Mouse (Mus musculus) hindbrain, postnatal 0 days (tissue): Measurements from ENCODE around the gene Lce1e. TPM values are rescaled to one million over a fixed set of nuclear protein-coding genes. Genes with fewer than 3 reads are reported as not detected.

ENCODE experiments used
- ATAC-seq: fragments of 200-750 bp; cut with Nextera tagmentation; 2 replicates; pipeline ENCODE4 v1.8.0; 2017; ENCODE audit warnings: mild to moderate bottlenecking, moderate TSS enrichment, moderate library complexity
- DNase-seq: peaks from one replicate; pipeline ENCODE4 v3.0.0-alpha.2; 2015; ENCODE audit warnings: low spot score
- H3K27ac ChIP-seq: fragments of 300-500 bp; sonication (generic); 2 replicates; pipeline ENCODE4 v1.5.1; 2014; ENCODE audit warnings: mild to moderate bottlenecking
- H3K27me3 ChIP-seq: fragments of 300-500 bp; sonication (generic); 2 replicates; pipeline ENCODE4 v1.6.1; 2014; ENCODE audit warnings: low read length, mixed read lengths; ENCODE audit not compliant: insufficient read depth
- H3K36me3 ChIP-seq: fragments of 300-500 bp; sonication (generic); 2 replicates; pipeline ENCODE4 v1.6.1; 2014; ENCODE audit warnings: low read length, mixed read lengths; ENCODE audit not compliant: insufficient read depth
- H3K4me1 ChIP-seq: fragments of 300-500 bp; sonication (generic); 2 replicates; pipeline ENCODE4 v1.6.1; 2014; ENCODE audit warnings: antibody characterized with exemption, low read length, mixed read lengths; ENCODE audit not compliant: insufficient read depth
- H3K4me2 ChIP-seq: fragments of 300-500 bp; sonication (generic); 2 replicates; pipeline ENCODE4 v1.6.1; 2014; ENCODE audit warnings: low read depth, mild to moderate bottlenecking, low read length, moderate library complexity, mixed read lengths
- H3K4me3 ChIP-seq: fragments of 300-500 bp; sonication (generic); 2 replicates; pipeline ENCODE4 v1.5.1; 2014; ENCODE audit warnings: low read length
- H3K9ac ChIP-seq: fragments of 300-500 bp; sonication (generic); replicated peaks from 2 replicates; pipeline ENCODE4 v1.6.1; 2014; ENCODE audit warnings: mild to moderate bottlenecking, low read length, moderate library complexity, mixed read lengths
- H3K9me3 ChIP-seq: fragments of 300-500 bp; sonication (generic); 2 replicates; pipeline ENCODE4 v1.6.1; 2016; ENCODE audit warnings: low read length, mixed read lengths
- CTCF ChIP-seq: IDR thresholded peaks from 2 replicates; pipeline ENCODE4 v1.5.1; 2016; ENCODE audit warnings: antibody characterized with exemption, control low read depth, low read depth
- WGBS: fragments of 180-500 bp; shearing (Covaris S2); extraction: QIAGEN DNeasy Blood & Tissue Kit; methylation state at CpG from one replicate; pipeline ENCODE4 v1.1.7; 2014; 5-methylcytosine and 5-hydroxymethylcytosine counted together
- polyA plus RNA-seq: library from polyadenylated mRNA; unstranded; fragments of >200 nt; fragmentation: Nextera tagmentation; extraction: Ambion mirVana; gene quantifications from 2 replicates; pipeline ENCODE4 v1.2.1, GENCODE M21; 2015
- total RNA-seq: library from RNA; depleted of rRNA; stranded (reverse); fragments of >200 nt; gene quantifications from 2 replicates; pipeline ENCODE4 v1.2.3, GENCODE M21; 2014; rRNA removed

Lce1e gene
- not detected in 2 replicates for total RNA-seq
- not detected in 2 replicates for polyA plus RNA-seq

- H3K4me3 ChIP-seq: no peak within 1 kb of the TSS
- no peak within 1 kb of the TSS for H3K9ac ChIP-seq
- TF ChIP-seq CTCF: no peak
- no peaks in the 10 kb centered on the region for H3K9me3 ChIP-seq
- 82% methylated on average over 2 of the region's 2 CpGs for WGBS
- H3K4me1 ChIP-seq: no peaks in the 10 kb centered on the region
- ATAC-seq: no peak
- H3K4me2 ChIP-seq: no peak within 1 kb of the TSS
- no peak within 1 kb of the TSS for H3K27ac ChIP-seq
- H3K36me3 ChIP-seq: no peaks in the 10 kb centered on the region
- DNase-seq: no peak
- no peaks in the 10 kb centered on the region for H3K27me3 ChIP-seq
Measured at GRCm38 (mm10) chr3:92708974-92709373, at the start of gene Lce1e. Gene Lce1e (minus strand): TSS chr3:92709074.

GRCm38 (mm10) chr3:92753197-92753596, 44.3 kb upstream of the Lce1e start:
- ATAC-seq (no peak), DNase-seq (peak; percentile 14)
- H3K27me3 ChIP-seq: no peaks in the 10 kb centered on the region
- H3K36me3 ChIP-seq: no peaks in the 10 kb centered on the region
- no peak overlapping the region for H3K9ac ChIP-seq
- TF ChIP-seq CTCF: peak; percentile 48
- H3K9me3 ChIP-seq: no peaks in the 10 kb centered on the region
- H3K4me1 ChIP-seq: no peaks in the 10 kb centered on the region
- no peak overlapping the region for H3K27ac ChIP-seq
- no peak overlapping the region for H3K4me3 ChIP-seq
- 38% methylated on average over 3 of the region's 3 CpGs for WGBS
- no peak overlapping the region for H3K4me2 ChIP-seq

- no peak within 1 kb of the TSS for H3K9ac ChIP-seq
- DNase-seq: no peak
- no peaks in the 10 kb centered on the region for H3K9me3 ChIP-seq
- no peak for ATAC-seq
- no peak within 1 kb of the TSS for H3K4me2 ChIP-seq
- H3K4me3 ChIP-seq: no peak within 1 kb of the TSS
- 95% methylated on average over 1 of the region's 1 CpGs for WGBS
- no peak within 1 kb of the TSS for H3K27ac ChIP-seq
- H3K4me1 ChIP-seq: no peaks in the 10 kb centered on the region
- TF ChIP-seq CTCF: no peak
- H3K27me3 ChIP-seq: no peaks in the 10 kb centered on the region
- H3K36me3 ChIP-seq: no peaks in the 10 kb centered on the region
Measured at GRCm38 (mm10) chr3:92752238-92752637, 43.4 kb upstream of the Lce1e start, which contains the start of gene Lce1g. Gene Lce1g (minus strand): TSS chr3:92752338.

DNA sequence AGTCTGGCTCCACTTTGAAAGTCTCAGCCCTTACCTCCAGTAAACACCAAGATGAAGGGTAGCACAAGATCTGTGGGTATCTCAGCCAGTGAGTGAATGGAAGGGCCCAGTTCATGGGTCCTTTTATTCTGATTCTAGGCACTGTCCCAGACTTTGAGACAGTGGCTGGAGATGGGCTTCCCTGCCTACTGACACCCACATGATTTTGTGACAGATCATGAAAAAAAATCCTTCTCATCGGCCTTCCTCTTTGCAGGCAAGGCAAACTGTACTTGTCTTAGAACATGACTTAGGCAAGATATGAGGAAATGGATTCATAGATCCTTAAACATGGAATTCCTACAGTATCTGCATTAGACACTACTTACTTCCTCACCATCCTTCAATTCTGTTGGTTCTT, 30.1 kb upstream of the Lce1e start, which contains the start of gene Gm38119:
TSS of gene Gm38119 (minus strand) at position 101 of the 400 bp plus-strand sequence.
- DNase-seq: no peak
- Histone ChIP-seq H3K27ac (no peak within 1 kb of the TSS), H3K4me3 (no peak within 1 kb of the TSS), H3K4me2 (no peak within 1 kb of the TSS), H3K9ac (no peak within 1 kb of the TSS), H3K36me3 (no peaks in the 10 kb centered on the region), H3K9me3 (no peaks in the 10 kb centered on the region), H3K4me1 (no peaks in the 10 kb centered on the region), H3K27me3 (no peaks in the 10 kb centered on the region)
- WGBS: 88% methylated on average over 1 of the region's 1 CpGs
- TF ChIP-seq CTCF: no peak
- ATAC-seq: no peak

DNA sequence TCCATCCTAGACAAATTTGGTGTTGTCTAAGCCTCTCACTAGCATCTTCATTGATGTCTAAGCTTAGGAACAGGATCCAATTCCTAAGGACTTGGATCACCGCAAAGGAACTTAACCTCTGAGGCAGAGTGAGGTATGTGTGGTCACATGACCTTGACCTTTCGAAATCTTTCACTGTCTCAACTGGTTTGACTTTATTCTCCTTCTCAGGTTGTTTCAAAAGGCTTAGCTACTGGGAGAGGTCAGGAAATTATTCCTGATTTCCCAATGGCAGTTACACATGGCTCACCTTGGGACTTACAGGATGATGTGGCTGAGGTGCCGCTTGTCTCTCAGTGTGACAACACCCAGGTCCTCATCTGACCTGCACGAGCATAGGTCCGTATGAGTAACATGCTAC, 13.8 kb upstream of the Lce1e start:
- Histone ChIP-seq H3K4me1 (no peaks in the 10 kb centered on the region), H3K27me3 (no peaks in the 10 kb centered on the region), H3K9me3 (no peaks in the 10 kb centered on the region), H3K9ac (no peak overlapping the region), H3K4me2 (no peak overlapping the region), H3K4me3 (no peak overlapping the region), H3K36me3 (no peaks in the 10 kb centered on the region), H3K27ac (no peak overlapping the region)
- ATAC-seq: no peak
- DNase-seq: no peak
- 90% methylated on average over 5 of the region's 5 CpGs for WGBS
- no peak for TF ChIP-seq CTCF

DNA sequence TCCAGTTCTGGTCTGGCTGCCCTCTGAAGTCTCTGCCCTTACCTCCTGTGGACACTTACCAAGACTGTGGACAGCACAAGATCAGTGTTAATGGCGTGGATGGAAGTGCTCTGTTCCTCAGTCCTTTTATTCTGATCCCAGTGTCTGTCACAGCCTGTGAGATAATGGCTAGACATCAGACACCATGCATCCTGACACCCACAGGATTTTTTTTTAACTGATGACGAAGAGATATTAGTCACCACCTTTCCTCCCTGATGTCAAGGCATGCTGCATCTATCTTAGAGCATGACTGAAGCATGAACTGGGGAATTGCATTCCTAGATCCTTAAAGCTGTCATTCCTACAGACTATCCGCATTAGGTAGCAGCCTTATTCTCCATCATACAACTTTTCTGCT, 11.4 kb upstream of the Lce1e start, which contains the start of gene Lce1f:
TSS of gene Lce1f (minus strand) at position 101 of the 400 bp plus-strand sequence.
- Histone ChIP-seq H3K4me3 (no peak within 1 kb of the TSS), H3K27me3 (no peaks in the 10 kb centered on the region), H3K9ac (no peak within 1 kb of the TSS), H3K27ac (no peak within 1 kb of the TSS), H3K9me3 (no peaks in the 10 kb centered on the region), H3K4me2 (no peak within 1 kb of the TSS), H3K36me3 (no peaks in the 10 kb centered on the region), H3K4me1 (no peaks in the 10 kb centered on the region)
- TF ChIP-seq CTCF: no peak
- ATAC-seq: no peak
- WGBS: 82% methylated on average over 3 of the region's 3 CpGs
- DNase-seq: no peak

DNA sequence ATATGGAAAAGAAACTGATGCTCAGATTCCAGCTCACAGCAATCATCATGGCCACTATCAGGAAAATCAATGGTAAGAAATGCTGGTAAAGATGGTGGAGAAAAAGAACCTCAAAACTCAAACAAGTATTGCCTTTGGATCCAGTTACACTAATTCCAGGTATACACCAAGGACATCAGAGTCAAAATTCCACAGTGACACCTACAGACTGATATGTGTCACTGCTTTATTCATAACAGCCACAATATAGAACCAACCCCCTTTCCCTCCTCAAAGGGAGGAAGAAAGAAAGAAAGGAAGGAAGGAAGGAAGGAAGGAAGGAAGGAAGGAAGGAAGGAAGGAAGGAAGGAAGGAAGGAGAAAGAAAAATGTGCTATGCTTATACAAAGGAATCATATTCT, 6.2 kb upstream of the Lce1e start:
- Histone ChIP-seq H3K4me3 (no peak overlapping the region), H3K4me1 (no peaks in the 10 kb centered on the region), H3K27me3 (no peaks in the 10 kb centered on the region), H3K27ac (no peak overlapping the region), H3K9me3 (no peaks in the 10 kb centered on the region), H3K4me2 (no peak overlapping the region), H3K36me3 (no peaks in the 10 kb centered on the region), H3K9ac (no peak overlapping the region)
- ATAC-seq (no peak), DNase-seq (no peak)
- peak; percentile 21; the same call in 1 of the 2 replicates for TF ChIP-seq CTCF
